Mouse (Mus musculus) stomach, embryonic 14.5 days (tissue): ENCODE results near the gene Washc2. TPM values are rescaled to one million over a fixed set of nuclear protein-coding genes. Genes with fewer than 3 reads are reported as not detected.
"Not testable (repeated sequence)": the region's sequence is repeated elsewhere in the genome, so short reads cannot be mapped to it uniquely, and the experiment has no call there.

Source experiments
- ATAC-seq: fragments of 200-750 bp; cut with Nextera tagmentation; 2 replicates; pipeline ENCODE4 v1.8.0; 2017; ENCODE audit warnings: low read depth, moderate TSS enrichment; ENCODE audit not compliant: insufficient number of reproducible peaks, insufficient read depth, low FRiP score
- H3K27ac ChIP-seq: fragments of 300-500 bp; sonication (generic); 2 replicates; pipeline ENCODE4 v1.5.1; 2014; ENCODE audit warnings: mild to moderate bottlenecking, low read length, moderate library complexity, mixed read lengths
- H3K27me3 ChIP-seq: fragments of 300-500 bp; sonication (generic); 2 replicates; pipeline ENCODE4 v1.6.1; 2014; ENCODE audit warnings: low read length, control low read depth, mixed read lengths; ENCODE audit not compliant: control insufficient read depth, insufficient read depth
- H3K36me3 ChIP-seq: fragments of 300-500 bp; sonication (generic); 2 replicates; pipeline ENCODE4 v1.6.1; 2014; ENCODE audit warnings: mild to moderate bottlenecking, control low read depth, low read length, moderate library complexity, mixed read lengths; ENCODE audit not compliant: control insufficient read depth, insufficient read depth
- H3K4me1 ChIP-seq: fragments of 300-500 bp; sonication (generic); 2 replicates; pipeline ENCODE4 v1.6.1; 2014; ENCODE audit warnings: low read length, control low read depth, mixed read lengths; ENCODE audit not compliant: control insufficient read depth, insufficient read depth
- H3K4me2 ChIP-seq: fragments of 300-500 bp; sonication (generic); replicated peaks from 2 replicates; pipeline ENCODE4 v1.6.1; 2014; ENCODE audit warnings: low read depth, low read length, control low read depth
- H3K4me3 ChIP-seq: fragments of 300-500 bp; sonication (generic); 2 replicates; pipeline ENCODE4 v1.5.1; 2014; ENCODE audit warnings: low read depth, low read length, control low read depth
- H3K9ac ChIP-seq: fragments of 300-500 bp; sonication (generic); replicated peaks from 2 replicates; pipeline ENCODE4 v1.6.1; 2014; ENCODE audit warnings: low read depth, mild to moderate bottlenecking, control low read depth, low read length, moderate library complexity, mixed read lengths
- H3K9me3 ChIP-seq: fragments of 300-500 bp; sonication (generic); 2 replicates; pipeline ENCODE4 v1.6.1; 2016; ENCODE audit warnings: low read depth, low read length, control low read depth; ENCODE audit not compliant: control insufficient read depth
- WGBS: fragments of 180-500 bp; shearing (Covaris S2); extraction: QIAGEN DNeasy Blood & Tissue Kit; methylation state at CpG from one replicate; pipeline ENCODE4 v1.1.7; 2014; 5-methylcytosine and 5-hydroxymethylcytosine counted together
- polyA plus RNA-seq: library from polyadenylated mRNA; unstranded; fragments of >200 nt; fragmentation: Nextera tagmentation; extraction: Ambion mirVana; gene quantifications from 2 replicates; pipeline ENCODE4 v1.2.1, GENCODE M21; 2014

Gene Washc2
- 40.6 and 41.2 TPM in 2 replicates for polyA plus RNA-seq

DNA sequence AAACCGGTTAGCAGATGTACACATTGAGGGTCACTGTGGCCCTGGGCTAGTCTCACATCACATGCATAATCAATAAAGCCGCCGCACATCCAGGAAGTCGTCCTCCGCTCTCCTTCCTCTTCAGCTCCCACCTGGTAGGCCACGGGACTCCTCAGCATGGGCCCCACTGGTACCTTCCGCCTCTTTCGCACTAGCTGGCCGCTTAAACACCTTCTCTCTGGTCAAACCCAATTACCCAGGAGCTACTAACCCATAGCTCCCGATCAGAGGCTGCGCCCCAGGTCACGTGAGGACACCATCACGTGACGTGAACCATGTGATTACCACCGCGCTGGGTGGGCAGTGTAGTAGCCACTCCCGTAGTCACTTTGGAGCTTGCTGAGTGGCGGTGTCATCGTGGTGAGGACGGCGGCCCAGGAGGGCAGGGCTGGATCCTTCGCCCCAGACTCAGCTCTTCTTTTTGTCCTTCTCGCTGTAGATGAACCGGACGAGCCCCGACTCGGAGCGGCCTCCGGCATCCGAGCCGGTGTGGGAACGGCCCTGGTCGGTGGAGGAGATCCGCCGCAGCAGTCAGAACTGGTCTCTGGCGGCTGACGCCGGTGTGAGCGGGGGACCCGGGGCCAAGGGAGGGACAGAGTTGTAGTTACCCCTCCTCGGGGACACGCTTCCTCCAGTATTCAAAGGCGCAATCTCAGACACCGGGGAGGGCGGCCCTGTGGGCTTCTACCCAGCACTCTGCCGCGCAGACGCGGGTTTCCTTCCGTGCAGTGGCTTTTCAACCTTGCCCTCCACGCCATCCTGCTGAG is at the start of gene Washc2:
Gene Washc2, plus strand, starts transcription at position 310 of the 806 bp plus-strand sequence.
- peak; percentile 99 for ATAC-seq

DNA sequence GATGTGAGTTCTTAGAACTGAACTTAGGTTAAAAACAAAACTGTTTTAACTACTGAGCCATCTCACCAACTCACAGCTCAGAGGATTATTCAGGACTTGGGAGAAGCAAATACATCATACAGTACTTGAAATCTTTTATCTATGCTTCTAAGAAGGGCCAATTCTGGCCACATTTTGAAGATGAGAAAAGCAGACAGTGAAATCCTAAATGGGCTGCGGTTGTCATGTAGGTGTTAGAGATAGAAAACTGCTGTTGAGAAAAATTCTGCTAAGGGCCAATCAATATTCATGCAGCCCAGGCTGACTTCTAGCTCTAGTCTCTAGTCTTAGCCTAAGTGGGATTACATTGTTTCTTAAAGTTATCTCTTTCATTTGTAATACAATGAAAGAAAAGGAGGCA is 41.5 kb upstream of the Washc2 start:
- ATAC-seq = no peak
- WGBS = 83% methylated on average over 1 of the region's 1 CpGs
- Histone ChIP-seq H3K4me3 (no peak overlapping the region), H3K27ac (no peak overlapping the region), H3K4me2 (no peak overlapping the region), H3K4me1 (no peaks in the 10 kb centered on the region), H3K36me3 (peaks cover 3% of the 10 kb centered on the region; the same call in 1 of the 2 replicates), H3K27me3 (no peaks in the 10 kb centered on the region), H3K9ac (no peak overlapping the region), H3K9me3 (no peaks in the 10 kb centered on the region)

More for the DNA sequence above, at the start of gene Washc2:
- H3K27ac ChIP-seq = peak within 1 kb of the TSS; percentile 29; the same call in 1 of the 2 replicates
- H3K4me3 ChIP-seq = peak within 1 kb of the TSS; percentile 70
- peaks cover 14% of the 10 kb centered on the region for H3K36me3 ChIP-seq
- H3K9ac ChIP-seq = peak within 1 kb of the TSS; percentile 68
- H3K4me1 ChIP-seq = peaks cover 6% of the 10 kb centered on the region; the same call in 1 of the 2 replicates
- peak within 1 kb of the TSS; percentile 85 for H3K4me2 ChIP-seq
- H3K9me3 ChIP-seq = no peaks in the 10 kb centered on the region
- H3K27me3 ChIP-seq = no peaks in the 10 kb centered on the region
- under 1% methylated on average over 51 of the region's 51 CpGs for WGBS

DNA sequence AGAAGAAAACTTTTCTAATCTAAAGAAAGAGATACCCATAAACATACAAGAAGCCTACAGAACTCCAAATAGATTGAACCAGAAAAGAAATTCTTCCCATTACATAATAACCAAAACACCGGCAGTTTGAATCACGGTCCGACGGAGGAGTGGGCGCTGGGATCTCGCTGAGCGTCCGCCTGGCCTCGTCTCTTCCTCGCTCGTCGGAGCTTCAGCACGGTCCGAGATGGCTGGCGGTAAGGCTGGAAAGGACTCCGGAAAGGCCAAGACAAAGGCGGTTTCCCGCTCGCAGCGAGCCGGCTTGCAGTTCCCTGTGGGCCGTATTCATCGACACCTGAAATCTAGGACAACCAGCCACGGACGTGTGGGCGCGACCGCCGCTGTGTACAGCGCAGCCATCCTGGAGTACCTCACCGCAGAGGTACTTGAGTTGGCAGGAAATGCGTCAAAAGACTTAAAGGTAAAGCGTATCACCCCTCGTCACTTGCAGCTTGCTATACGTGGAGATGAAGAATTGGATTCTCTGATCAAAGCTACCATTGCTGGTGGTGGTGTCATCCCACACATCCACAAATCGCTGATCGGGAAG is 34.2 kb upstream of the Washc2 start:
- H3K27me3 ChIP-seq, H3K9ac ChIP-seq, H3K27ac ChIP-seq, H3K36me3 ChIP-seq, H3K4me1 ChIP-seq, H3K9me3 ChIP-seq, H3K4me2 ChIP-seq, H3K4me3 ChIP-seq, ATAC-seq: not testable (repeated sequence)
- 78% methylated on average over 37 of the region's 37 CpGs for WGBS

DNA sequence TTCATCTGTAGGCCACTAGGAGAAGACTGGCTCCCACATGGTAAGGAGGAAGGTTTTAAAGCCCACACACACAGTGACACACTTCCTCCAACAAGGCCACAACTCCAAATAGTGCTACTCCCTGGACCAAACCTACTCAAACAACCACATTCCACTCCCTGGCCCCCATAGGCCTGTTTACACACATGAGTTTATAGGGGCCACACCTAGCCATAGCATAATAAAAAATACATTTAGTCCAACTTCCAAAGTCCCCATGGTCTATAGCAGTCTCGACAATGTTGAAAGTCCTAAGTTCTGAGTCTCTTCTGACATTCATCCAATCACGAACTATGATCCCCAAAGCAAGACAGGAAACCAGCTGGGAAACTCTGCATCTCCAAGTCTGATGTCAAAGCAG is 29.5 kb upstream of the Washc2 start:
- H3K9me3 ChIP-seq = no peaks in the 10 kb centered on the region
- no peak overlapping the region for H3K4me2 ChIP-seq
- WGBS = 90% methylated on average over 2 of the region's 2 CpGs
- H3K4me3 ChIP-seq = no peak overlapping the region
- H3K27me3 ChIP-seq = no peaks in the 10 kb centered on the region
- H3K9ac ChIP-seq = no peak overlapping the region
- ATAC-seq = no peak
- no peak overlapping the region for H3K27ac ChIP-seq
- H3K36me3 ChIP-seq = no peaks in the 10 kb centered on the region; the same call in none of the 2 replicates
- no peaks in the 10 kb centered on the region for H3K4me1 ChIP-seq

DNA sequence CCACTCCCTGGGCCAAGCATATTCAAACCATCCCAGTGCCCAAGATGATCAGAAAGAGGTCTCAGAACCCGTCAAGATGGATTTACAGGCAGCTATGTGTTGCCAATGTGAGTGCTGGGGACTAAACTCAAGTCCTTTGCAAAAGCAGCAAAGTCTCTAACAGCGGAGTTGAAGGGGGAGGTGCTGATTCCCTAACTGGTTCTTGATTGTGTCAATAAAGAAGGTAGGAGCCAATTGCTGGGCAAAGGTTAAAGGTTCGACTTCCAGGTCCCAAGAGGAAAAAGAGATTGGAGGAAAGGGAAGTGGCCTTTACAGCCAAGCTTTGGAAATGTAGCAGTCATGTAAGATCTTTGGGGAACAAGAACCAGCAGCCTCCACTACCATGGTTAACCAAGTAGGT is 27.1 kb upstream of the Washc2 start:
- H3K4me1 ChIP-seq = no peaks in the 10 kb centered on the region
- H3K9me3 ChIP-seq = no peaks in the 10 kb centered on the region
- no peak overlapping the region for H3K4me2 ChIP-seq
- H3K27me3 ChIP-seq = no peaks in the 10 kb centered on the region
- H3K4me3 ChIP-seq = no peak overlapping the region
- no peak overlapping the region for H3K27ac ChIP-seq
- no peaks in the 10 kb centered on the region; the same call in none of the 2 replicates for H3K36me3 ChIP-seq
- H3K9ac ChIP-seq = no peak overlapping the region
- ATAC-seq = no peak
- WGBS = 54% methylated on average over 3 of the region's 3 CpGs

DNA sequence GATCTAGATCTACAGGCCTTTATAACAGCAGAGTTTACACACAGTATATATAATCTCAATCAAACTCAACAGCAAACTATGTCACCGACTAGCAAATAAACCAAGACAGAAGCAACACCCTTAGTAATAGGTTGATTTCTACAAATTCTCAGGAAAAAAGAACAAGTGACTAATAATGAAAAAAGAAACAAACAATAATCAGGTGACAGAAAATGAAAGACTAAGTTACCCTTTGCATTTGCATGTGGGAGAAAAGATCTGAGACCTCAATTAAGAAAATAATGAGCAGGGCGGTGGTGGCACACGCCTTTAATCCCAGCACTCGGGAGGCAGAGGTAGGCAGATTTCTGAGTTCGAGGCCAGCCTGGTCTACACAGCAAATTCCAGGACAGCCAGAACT is 24.3 kb upstream of the Washc2 start:
- Histone ChIP-seq H3K4me1 (no peaks in the 10 kb centered on the region), H3K27ac (no peak overlapping the region), H3K9ac (no peak overlapping the region), H3K36me3 (no peaks in the 10 kb centered on the region), H3K4me3 (no peak overlapping the region), H3K9me3 (no peaks in the 10 kb centered on the region), H3K4me2 (no peak overlapping the region), H3K27me3 (no peaks in the 10 kb centered on the region)
- ATAC-seq = no peak
- 86% methylated on average over 5 of the region's 5 CpGs for WGBS

DNA sequence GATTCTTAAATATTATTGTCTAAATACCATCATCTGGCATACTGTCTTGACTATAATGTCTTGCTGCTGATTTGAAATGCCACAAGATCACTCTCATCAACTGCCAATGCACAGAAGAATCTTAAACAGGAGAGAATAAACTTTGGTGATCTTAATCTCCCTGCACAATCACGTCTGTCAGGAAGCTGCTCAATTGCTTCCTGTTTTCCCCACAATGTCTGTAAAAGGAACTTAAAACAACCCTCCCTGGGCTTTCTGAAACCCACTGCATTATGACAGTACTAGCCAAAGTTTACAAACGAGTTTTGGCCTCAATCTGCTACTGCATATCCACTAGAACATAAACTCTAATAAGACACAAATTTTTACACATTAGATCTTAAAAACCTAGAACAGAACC is 21.4 kb upstream of the Washc2 start:
- H3K27ac ChIP-seq = no peak overlapping the region
- H3K4me2 ChIP-seq = no peak overlapping the region
- H3K27me3 ChIP-seq = no peaks in the 10 kb centered on the region
- 35% methylated on average over 2 of the region's 2 CpGs for WGBS
- no peak for ATAC-seq
- no peaks in the 10 kb centered on the region for H3K36me3 ChIP-seq
- no peaks in the 10 kb centered on the region for H3K9me3 ChIP-seq
- no peak overlapping the region for H3K4me3 ChIP-seq
- H3K9ac ChIP-seq = no peak overlapping the region
- peaks cover 4% of the 10 kb centered on the region; the same call in 1 of the 2 replicates for H3K4me1 ChIP-seq

DNA sequence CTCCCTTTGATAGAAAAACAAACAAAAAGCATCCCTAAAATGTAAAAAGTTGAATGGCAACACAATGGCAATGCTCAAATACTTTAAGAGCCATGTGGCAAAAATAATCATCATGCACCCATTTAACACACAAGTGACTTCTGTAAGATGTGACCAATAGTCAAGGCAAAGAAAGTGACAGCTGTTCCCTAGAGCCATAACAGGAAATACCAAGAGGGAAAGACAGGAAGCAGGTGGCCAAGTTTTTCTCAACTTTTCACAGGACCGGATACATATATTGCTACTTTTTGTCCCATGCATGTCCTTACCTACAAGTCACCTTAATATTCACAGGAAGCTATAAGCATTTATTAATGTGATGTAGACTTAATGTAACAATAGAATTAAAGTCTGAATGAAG is 18.4 kb upstream of the Washc2 start:
- no peaks in the 10 kb centered on the region for H3K27me3 ChIP-seq
- H3K36me3 ChIP-seq = no peaks in the 10 kb centered on the region
- H3K27ac ChIP-seq = no peak overlapping the region
- no peak for ATAC-seq
- no peaks in the 10 kb centered on the region for H3K9me3 ChIP-seq
- WGBS = 72% methylated on average over 1 of the region's 1 CpGs
- H3K4me1 ChIP-seq = peaks cover 4% of the 10 kb centered on the region; the same call in 1 of the 2 replicates
- no peak overlapping the region for H3K4me3 ChIP-seq
- no peak overlapping the region for H3K4me2 ChIP-seq
- no peak overlapping the region for H3K9ac ChIP-seq
